Mouse (Mus musculus) brain, embryonic 14.5 days (tissue): ENCODE data around the gene Tas2r116. TPM values are rescaled to one million over a fixed set of nuclear protein-coding genes. Genes with fewer than 3 reads are reported as not detected.

Source experiments
- DNase-seq: peaks from one replicate; pipeline ENCODE4 v3.0.0-alpha.2; 2011; ENCODE audit warnings: low read depth
- CTCF ChIP-seq: fragments of 200-500 bp; IDR thresholded peaks from 2 replicates; pipeline ENCODE4 v1.5.1; 2012; ENCODE audit warnings: inconsistent platforms, mild to moderate bottlenecking, moderate library complexity, borderline replicate concordance; ENCODE audit not compliant: insufficient read depth, insufficient read length; ENCODE audit errors: extremely low read depth
- POLR2A ChIP-seq: fragments of 200-500 bp; IDR thresholded peaks from 2 replicates; pipeline ENCODE4 v1.6.1; 2012; ENCODE audit warnings: mild to moderate bottlenecking, inconsistent platforms, borderline replicate concordance; ENCODE audit not compliant: poor library complexity, insufficient read depth, insufficient read length, severe bottlenecking; ENCODE audit errors: extremely low read depth
- polyA plus RNA-seq: library from polyadenylated mRNA; depleted of rRNA; stranded (reverse); fragments of >200 nt; gene quantifications from 2 replicates; pipeline ENCODE4 v1.2.3, GENCODE M21; 2012; rRNA removed

Gene Tas2r116
- polyA plus RNA-seq = not detected in 2 replicates

GRCm38 (mm10) chr6:132855138-132855537 lies at the start of gene Tas2r116:
Gene Tas2r116 (plus strand): TSS chr6:132855438.
- no peak for DNase-seq
- TF ChIP-seq CTCF (no peak), POLR2A (no peak)

GRCm38 (mm10) chr6:132846842-132847241 lies 8.4 kb upstream of the Tas2r116 start, which contains the start of gene Tas2r123:
Gene Tas2r123 (plus strand): TSS chr6:132847142.
- TF ChIP-seq CTCF = no peak
- no peak for TF ChIP-seq POLR2A
- DNase-seq = no peak

- TF ChIP-seq POLR2A (no peak), CTCF (no peak)
- no peak for DNase-seq
Observed at GRCm38 (mm10) chr6:132867708-132868107, 12.5 kb downstream of the Tas2r116 start, which contains the start of gene Tas2r110. Gene Tas2r110 (plus strand): TSS chr6:132868008.

GRCm38 (mm10) chr6:132892711-132893110 lies 37.5 kb downstream of the Tas2r116 start, which contains the start of gene Tas2r113:
Gene Tas2r113 (plus strand): TSS chr6:132893011.
- DNase-seq = no peak
- no peak for TF ChIP-seq CTCF
- no peak for TF ChIP-seq POLR2A

Other genes starting within 250 kb of the Tas2r116 start
- gene A630073D07Rik, start 203.9 kb upstream of the Tas2r116 start, polyA plus RNA-seq = not detected in 2 replicates
- not detected in 2 replicates for gene Tas2r120, start 198.5 kb upstream of the Tas2r116 start, polyA plus RNA-seq
- not detected in 2 replicates for gene Tas2r121, start 154.4 kb upstream of the Tas2r116 start, polyA plus RNA-seq
- gene Tas2r122, start 143.5 kb upstream of the Tas2r116 start, polyA plus RNA-seq = not detected in 2 replicates
- gene Tas2r115, start 117.4 kb upstream of the Tas2r116 start, polyA plus RNA-seq = not detected in 2 replicates
- gene Tas2r124, start 100.7 kb upstream of the Tas2r116 start, polyA plus RNA-seq = not detected in 2 replicates
- gene Tas2r102, start 93.3 kb upstream of the Tas2r116 start, polyA plus RNA-seq = not detected in 2 replicates
- not detected in 2 replicates for gene Tas2r136, start 77.3 kb upstream of the Tas2r116 start, polyA plus RNA-seq
- not detected in 2 replicates for gene Tas2r117, start 52.6 kb upstream of the Tas2r116 start, polyA plus RNA-seq
- not detected in 2 replicates for gene Tas2r123, start 8.3 kb upstream of the Tas2r116 start, polyA plus RNA-seq
- gene Tas2r110, start 12.6 kb downstream of the Tas2r116 start, polyA plus RNA-seq = not detected in 2 replicates
- gene Tas2r113, start 37.6 kb downstream of the Tas2r116 start, polyA plus RNA-seq = not detected in 2 replicates
- not detected in 2 replicates for gene Tas2r125, start 54.2 kb downstream of the Tas2r116 start, polyA plus RNA-seq
- gene Tas2r129, start 95.7 kb downstream of the Tas2r116 start, polyA plus RNA-seq = not detected in 2 replicates
- not detected in 2 replicates for gene Tas2r131, start 102.5 kb downstream of the Tas2r116 start, polyA plus RNA-seq
- not detected in 2 replicates for gene Tas2r109, start 125.5 kb downstream of the Tas2r116 start, polyA plus RNA-seq
- not detected in 2 replicates for gene Tas2r103, start 181.7 kb downstream of the Tas2r116 start, polyA plus RNA-seq
- not detected in 2 replicates for gene Tas2r140, start 200.4 kb downstream of the Tas2r116 start, polyA plus RNA-seq
- 44.6 and 49.6 TPM in 2 replicates for gene Smim10l1, start 249.5 kb downstream of the Tas2r116 start, polyA plus RNA-seq